Mouse (Mus musculus) megakaryocyte progenitor cell, adult 5-6 weeks (primary cell): ENCODE results near the gene Sult1a1. TPM values are rescaled to one million over a fixed set of nuclear protein-coding genes. Genes with fewer than 3 reads are reported as not detected.

Experiments used
- ATAC-seq: replicated peaks from 2 replicates; pipeline ENCODE4 v1.8.0; 2016; ENCODE audit warnings: mild to moderate bottlenecking, moderate TSS enrichment, inconsistent platforms; ENCODE audit not compliant: poor library complexity
- total RNA-seq, 2 experiments: library from RNA; stranded (forward) in 1 of 2; stranded (reverse) in 1 of 2; fragments of 157-497, 149-512 nt in 1 of 2; fragments of 200-1000 nt in 1 of 2; gene quantifications; 2 replicates each; pipeline versions ENCODE4 v1.2.3 to v1.2.4; 2015 to 2017

The Sult1a1 gene
- total RNA-seq, 2 experiments from 2014 or later = 3.2 to 3.6 TPM

DNA sequence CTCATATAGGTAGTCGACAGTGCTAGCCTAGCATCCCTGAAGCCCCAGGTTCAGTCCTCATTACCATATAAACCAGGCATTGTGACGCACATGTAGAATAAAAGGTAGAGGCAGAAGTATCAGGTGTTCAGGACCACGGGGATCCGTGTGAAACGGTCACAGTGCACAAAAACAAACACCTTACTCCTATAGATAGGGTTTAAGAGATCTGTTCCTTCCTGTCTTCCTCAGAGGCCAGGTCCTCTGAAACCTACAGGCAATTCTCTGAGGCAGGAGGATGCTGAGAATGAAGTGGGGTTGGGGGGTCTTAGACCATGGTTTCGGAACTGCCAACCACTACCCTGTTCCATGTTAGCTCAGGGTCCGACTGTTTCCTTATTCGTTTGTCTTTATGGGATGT, 21.6 kb upstream of the Sult1a1 start:
- ATAC-seq = no peak

DNA sequence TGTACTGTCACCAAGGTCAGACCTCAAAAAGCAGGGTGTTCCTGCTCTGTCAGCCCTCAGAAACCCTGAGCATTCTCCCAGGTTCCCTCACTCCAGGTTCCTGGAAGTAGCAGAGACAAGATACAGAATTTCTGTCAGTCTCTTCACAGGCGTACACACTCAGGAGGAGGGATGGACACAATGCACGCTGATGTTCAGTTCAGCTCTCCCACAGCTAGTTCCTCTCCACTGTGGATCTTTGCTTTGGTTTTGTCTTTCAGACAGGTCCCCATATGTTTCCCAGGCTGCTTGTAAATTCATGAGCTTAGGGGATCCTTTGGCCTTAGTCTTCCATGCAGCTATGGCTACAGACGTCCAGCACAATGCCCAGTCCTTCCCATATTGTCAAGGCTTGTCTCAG, 20.7 kb upstream of the Sult1a1 start:
- no peak for ATAC-seq

DNA sequence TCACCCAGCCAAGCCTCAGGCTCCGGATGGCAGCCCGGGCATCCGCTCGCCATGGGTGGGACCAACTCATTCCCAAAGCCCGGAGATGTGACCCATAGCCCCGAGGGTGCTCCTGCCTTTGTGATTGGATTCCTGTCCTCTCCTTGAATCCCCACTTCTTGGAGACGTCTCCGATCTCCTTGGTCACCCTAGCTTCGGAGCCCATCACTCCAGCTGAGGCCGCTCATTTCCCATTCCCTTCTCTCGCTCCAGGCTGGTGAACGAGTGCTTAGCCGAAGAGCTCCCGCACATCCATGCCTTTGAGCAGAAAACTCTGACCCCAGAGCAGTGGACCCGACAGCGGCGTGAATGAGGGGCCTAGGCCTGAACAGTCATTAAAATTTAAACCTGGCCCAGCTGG, 20.1 kb upstream of the Sult1a1 start:
- no peak for ATAC-seq

- peak; percentile 86 for ATAC-seq
Measured at GRCm38 (mm10) chr7:126695631-126696207, 19.5 kb upstream of the Sult1a1 start, which contains the start of gene Slx1b. Slx1b (minus strand) TSS chr7:126695784.

DNA sequence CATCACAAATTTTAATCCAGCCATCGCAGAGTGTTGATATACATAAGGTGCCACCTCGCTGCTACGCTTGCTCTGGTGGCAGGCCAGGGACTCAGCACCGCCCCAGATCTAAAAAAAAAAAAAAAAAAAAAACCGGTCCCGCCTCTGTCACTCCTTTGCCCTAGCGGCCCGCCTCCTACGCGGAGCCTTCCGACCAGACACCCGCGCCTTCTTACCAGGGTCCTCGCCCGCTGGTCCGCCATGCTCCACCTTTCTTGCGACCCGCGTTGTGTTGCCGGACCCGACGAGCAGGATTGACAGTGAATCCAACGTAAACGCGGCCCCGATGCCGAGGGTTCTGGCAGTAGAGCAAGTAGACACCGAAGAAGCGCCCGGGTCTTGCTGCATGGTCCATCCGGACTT, 19.0 kb upstream of the Sult1a1 start, which contains the start of gene Bola2:
TSS of gene Bola2 (plus strand) at position 192 of the 402 bp plus-strand sequence.
- ATAC-seq = peak; percentile 64

GRCm38 (mm10) chr7:126694441-126695051, 18.3 kb upstream of the Sult1a1 start:
- ATAC-seq = no peak

DNA sequence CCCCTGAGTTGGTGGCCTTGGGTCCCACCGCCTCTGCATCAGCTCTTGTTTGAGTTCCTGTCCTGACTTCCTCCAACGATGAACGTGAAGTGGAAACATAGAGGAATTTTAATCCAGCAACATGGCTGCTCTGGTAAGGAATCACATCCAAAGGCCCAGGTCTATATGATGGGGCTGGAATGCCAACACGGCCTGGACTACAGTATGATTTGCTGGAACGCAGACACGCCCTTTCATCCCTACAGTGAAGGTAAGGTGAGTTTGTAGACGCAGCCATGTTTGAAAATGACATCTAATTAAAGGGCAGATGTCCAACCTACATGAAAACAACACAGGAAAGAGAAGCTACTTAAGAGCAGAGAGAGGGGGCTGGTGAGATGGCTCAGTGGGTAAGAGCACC, 17.5 kb upstream of the Sult1a1 start:
- ATAC-seq = no peak

DNA sequence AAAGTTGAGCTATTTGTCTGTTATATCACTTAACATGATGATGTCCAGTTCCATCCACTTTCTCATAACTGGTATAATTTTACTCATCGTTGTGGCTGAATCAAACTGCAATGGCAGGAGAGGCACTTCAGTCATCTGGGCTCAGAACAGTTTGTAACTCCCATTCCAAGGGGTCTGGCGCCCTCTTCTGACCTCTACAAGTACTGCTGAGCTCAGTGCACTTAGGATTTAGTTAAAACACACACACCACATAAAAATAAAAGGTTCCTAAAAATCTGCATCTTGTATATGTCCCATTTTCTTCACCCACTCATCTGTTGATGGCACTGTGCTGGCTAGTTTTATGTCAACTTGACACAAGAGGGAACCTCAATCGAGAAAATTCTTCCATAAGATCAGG, 17.0 kb upstream of the Sult1a1 start:
- peak; percentile 60 for ATAC-seq

- no peak for ATAC-seq
Measured at GRCm38 (mm10) chr7:126692426-126692825, 16.2 kb upstream of the Sult1a1 start.

DNA sequence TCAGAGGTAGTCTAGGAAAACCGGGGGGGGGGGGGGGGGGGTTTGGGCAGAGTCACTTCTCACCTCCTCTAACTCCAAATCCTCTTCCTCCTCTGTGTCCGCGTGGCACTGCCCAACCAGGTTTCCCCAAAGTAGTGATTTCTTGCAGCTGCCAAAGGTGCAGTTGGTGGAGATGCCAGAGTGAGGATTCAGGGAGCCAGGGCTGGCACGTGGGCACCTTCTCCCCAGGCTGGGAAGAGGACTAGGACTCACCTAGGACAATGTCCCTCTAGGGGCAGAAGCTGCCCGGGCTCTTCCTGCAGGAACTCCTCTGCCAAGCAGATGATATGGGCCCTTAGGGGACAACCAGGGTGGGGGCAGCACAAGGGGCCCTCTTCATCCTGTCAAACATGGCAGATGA, 15.4 kb upstream of the Sult1a1 start:
- no peak for ATAC-seq

- ATAC-seq = no peak
Measured at GRCm38 (mm10) chr7:126690737-126691136, 14.5 kb upstream of the Sult1a1 start.

- ATAC-seq = no peak
Measured at GRCm38 (mm10) chr7:126689021-126689420, 12.8 kb upstream of the Sult1a1 start.

- peak; percentile 29; the same call in 1 of the 2 replicates for ATAC-seq
Measured at GRCm38 (mm10) chr7:126688156-126688555, 11.9 kb upstream of the Sult1a1 start.

- no peak for ATAC-seq
Measured at GRCm38 (mm10) chr7:126681221-126681620, 5.0 kb upstream of the Sult1a1 start.

DNA sequence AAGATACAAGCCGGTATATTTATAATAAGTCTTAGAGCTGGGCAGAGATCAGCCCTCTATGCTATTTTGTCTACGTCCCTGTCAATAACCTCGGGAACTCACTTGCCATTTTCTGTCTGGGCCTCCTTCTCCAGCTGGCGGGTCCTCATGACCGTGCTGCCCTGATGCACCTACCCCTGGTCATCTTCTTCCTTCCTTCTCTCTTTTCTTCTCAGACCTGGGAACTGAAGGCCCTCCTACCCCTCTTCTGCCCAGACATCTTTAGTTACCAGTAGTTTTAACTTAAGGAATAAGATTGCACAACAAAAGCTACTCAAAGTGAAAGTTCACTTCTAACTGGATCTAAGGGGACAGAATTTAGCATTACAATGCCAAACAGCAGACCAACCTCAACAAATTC, 3.5 kb upstream of the Sult1a1 start:
- no peak for ATAC-seq

- ATAC-seq = no peak
Measured at GRCm38 (mm10) chr7:126678545-126679341, 2.5 kb upstream of the Sult1a1 start.

DNA sequence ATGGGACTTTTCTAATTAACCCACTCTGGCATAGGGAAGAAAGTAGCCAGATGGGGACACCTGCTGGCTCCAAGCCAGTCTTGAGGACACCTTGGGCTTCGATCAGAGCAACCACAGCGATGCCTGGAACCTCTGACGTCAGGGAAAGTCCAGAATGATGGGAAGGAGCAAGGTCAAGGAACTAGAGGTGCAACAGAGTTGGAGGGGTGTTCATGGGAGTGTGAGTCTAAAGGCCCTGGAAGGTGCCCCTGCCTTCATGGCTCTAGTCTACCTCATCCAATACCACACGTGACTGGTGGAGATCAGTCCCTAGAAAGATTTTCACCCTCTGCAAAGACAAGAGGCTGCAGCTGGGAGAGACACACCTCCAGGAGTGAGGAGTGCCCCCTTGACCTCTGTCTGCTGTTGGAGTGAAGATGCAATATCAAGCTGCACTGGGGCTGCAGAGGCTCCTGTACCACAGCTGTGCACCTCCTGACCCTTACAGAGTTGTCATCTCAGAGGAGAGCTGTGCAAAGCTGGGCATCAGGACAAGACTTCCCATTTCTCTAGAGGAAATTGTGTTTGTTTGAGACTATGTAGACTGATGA, 494 bp upstream of the Sult1a1 start:
- no peak for ATAC-seq

- no peak for ATAC-seq
Measured at GRCm38 (mm10) chr7:126675104-126675503, 1.1 kb downstream of the Sult1a1 start.

GRCm38 (mm10) chr7:126672111-126672510, 4.1 kb downstream of the Sult1a1 start:
- ATAC-seq = no peak

DNA sequence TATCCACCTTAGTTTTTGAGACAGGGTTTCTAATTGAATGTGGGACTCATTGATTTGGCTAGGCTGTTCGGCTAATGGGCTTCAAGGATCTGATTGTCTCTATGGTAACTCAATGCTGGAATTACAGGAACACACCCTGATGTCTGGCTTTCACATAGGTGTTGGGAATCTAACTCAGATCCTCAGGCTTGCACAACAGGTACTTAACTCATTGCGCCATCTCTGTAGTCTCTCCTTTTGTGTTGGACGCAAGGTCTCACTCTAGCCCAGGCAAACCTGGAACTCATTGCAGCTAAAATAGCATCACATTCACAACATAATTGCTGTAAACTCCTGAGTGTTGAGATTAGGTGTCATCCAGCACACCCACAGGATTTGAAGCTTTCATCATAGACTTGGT, 6.1 kb downstream of the Sult1a1 start:
- no peak for ATAC-seq

- ATAC-seq = no peak; the same call in 1 of the 2 replicates
Measured at GRCm38 (mm10) chr7:126668452-126668851, 7.8 kb downstream of the Sult1a1 start.
